Mouse (Mus musculus) CH12.LX (cell line): ENCODE results near the gene Tead1. TPM values are rescaled to one million over a fixed set of nuclear protein-coding genes. Genes with fewer than 3 reads are reported as not detected.

Experiments
- DNase-seq: peaks from one replicate; pipeline ENCODE4 v3.0.0-alpha.2; 2013; ENCODE audit errors: extremely low read depth
- H3K27ac ChIP-seq: 2 replicates; pipeline ENCODE4 v1.5.1; 2012; ENCODE audit warnings: low read depth, mild to moderate bottlenecking, control low read depth, moderate library complexity; ENCODE audit not compliant: insufficient read depth
- H3K27me3 ChIP-seq: replicated peaks from 2 replicates; pipeline ENCODE3; 2012; ENCODE audit warnings: inconsistent platforms
- H3K36me3 ChIP-seq, 2 experiments: replicated peaks in 1 of 2; 2 replicates each; pipeline versions ENCODE3 to v1.6.1; 2012; ENCODE audit warnings: inconsistent platforms in 1 of 2, low read length in 1 of 2, mild to moderate bottlenecking in 1 of 2, mixed read lengths in 1 of 2, moderate library complexity in 1 of 2; ENCODE audit not compliant: control insufficient read depth in 1 of 2, insufficient read depth in 1 of 2
- H3K4me1 ChIP-seq, 2 experiments: 2 replicates each; pipeline ENCODE4 v1.6.1; 2012; ENCODE audit warnings: inconsistent platforms in 1 of 2, moderate library complexity in 1 of 2; ENCODE audit not compliant: insufficient read depth in 2 of 2, control insufficient read depth in 1 of 2
- H3K4me2 ChIP-seq: 2 replicates; pipeline ENCODE4 v1.6.1; 2012; ENCODE audit warnings: low read depth, mild to moderate bottlenecking, control low read depth; ENCODE audit not compliant: poor library complexity, insufficient read depth, severe bottlenecking
- H3K4me3 ChIP-seq, 3 experiments: fragments of 150-350 bp in 1 of 3; sonication (generic) in 1 of 3; replicated peaks in 1 of 3; 2 replicates each; pipeline versions ENCODE3 to v1.5.1; 2011 to 2012; ENCODE audit warnings: low read depth in 2 of 3, low read length in 2 of 3, mild to moderate bottlenecking in 2 of 3, moderate library complexity in 2 of 3, control low read depth in 1 of 3, improper control_type of control experiment in 1 of 3, inconsistent platforms in 1 of 3, mixed read lengths in 1 of 3; ENCODE audit not compliant: poor library complexity in 1 of 3
- H3K79me2 ChIP-seq: replicated peaks from 2 replicates; pipeline ENCODE4 v1.6.1; 2012; ENCODE audit warnings: mild to moderate bottlenecking, moderate library complexity; ENCODE audit not compliant: control insufficient read depth, poor library complexity, insufficient read depth, severe bottlenecking; ENCODE audit errors: extremely low read depth
- H3K9ac ChIP-seq: 2 replicates; pipeline ENCODE4 v1.6.1; 2012; ENCODE audit warnings: low read depth, mild to moderate bottlenecking, control low read depth, moderate library complexity; ENCODE audit not compliant: insufficient read depth
- H3K9me3 ChIP-seq: replicated peaks from 2 replicates; pipeline ENCODE3; 2012; ENCODE audit warnings: low read length, inconsistent platforms, mixed read lengths
- CHD1 ChIP-seq: IDR thresholded peaks from 2 replicates; pipeline ENCODE4 v1.6.1; 2012; ENCODE audit warnings: low read depth, low read length, improper control_type of control experiment, inconsistent platforms
- ETS1 ChIP-seq: conservative IDR thresholded peaks from 2 replicates; pipeline ENCODE4 v1.6.1; 2012; ENCODE audit warnings: low read depth, mild to moderate bottlenecking, inconsistent platforms, low read length, improper control_type of control experiment, moderate library complexity
- GABPA ChIP-seq: IDR thresholded peaks from 2 replicates; pipeline ENCODE4 v1.6.1; 2012; ENCODE audit warnings: low read depth, low read length, improper control_type of control experiment, inconsistent platforms; ENCODE audit not compliant: insufficient replicate concordance
- HCFC1 ChIP-seq: IDR thresholded peaks from 2 replicates; pipeline ENCODE4 v1.6.1; 2012; ENCODE audit warnings: low read depth, mild to moderate bottlenecking, inconsistent platforms, low read length, improper control_type of control experiment
- KAT2A ChIP-seq: IDR thresholded peaks from 2 replicates; pipeline ENCODE4 v1.6.1; 2012; ENCODE audit warnings: low read length, improper control_type of control experiment, inconsistent platforms; ENCODE audit not compliant: insufficient replicate concordance
- MAFK ChIP-seq: IDR thresholded peaks from 2 replicates; pipeline ENCODE4 v1.6.1; 2011; ENCODE audit warnings: low read length, improper control_type of control experiment; ENCODE audit not compliant: insufficient replicate concordance
- MXI1 ChIP-seq: IDR thresholded peaks from 2 replicates; pipeline ENCODE4 v1.6.1; 2011; ENCODE audit warnings: mild to moderate bottlenecking, low read depth, low read length, improper control_type of control experiment
- NELFE ChIP-seq: IDR thresholded peaks from 2 replicates; pipeline ENCODE4 v1.6.1; 2011; ENCODE audit warnings: low read depth, low read length, improper control_type of control experiment
- RAD21 ChIP-seq: IDR thresholded peaks from 2 replicates; pipeline ENCODE4 v1.6.1; 2011; ENCODE audit warnings: low read depth, mild to moderate bottlenecking, low read length, improper control_type of control experiment, moderate library complexity
- UBTF ChIP-seq: IDR thresholded peaks from 2 replicates; pipeline ENCODE4 v1.6.1; 2012; ENCODE audit warnings: low read depth, mild to moderate bottlenecking, inconsistent platforms, low read length, improper control_type of control experiment, moderate library complexity
- USF1 ChIP-seq: IDR thresholded peaks from 2 replicates; pipeline ENCODE4 v1.6.1; 2014; ENCODE audit warnings: low read depth, mild to moderate bottlenecking, inconsistent platforms, low read length, improper control_type of control experiment
- dilution Hi-C: fragments of 300-500 bp; cut with MboI; formaldehyde crosslinking; loops from 2 replicates; pipeline ENCODE4 v1.14.3; 2020; ENCODE audit warnings: low sequenced_read_pairs; ENCODE audit not compliant: extremely low pct_unique_long_range_greater_than_20kb, extremely low pct_ligation_motif_present
- in situ Hi-C: fragments of 300-500 bp; cut with MboI; formaldehyde crosslinking; loops from 3 replicates; pipeline ENCODE4 v1.14.3; 2019; ENCODE audit warnings: low sequenced_read_pairs, low pct_ligation_motif_present, low pct_unique_long_range_greater_than_20kb, mixed read lengths
- polyA plus RNA-seq: library from polyadenylated mRNA; unstranded; fragments of >175 nt; gene quantifications from 2 replicates; pipeline ENCODE4 v1.2.1, GENCODE M21; 2012; ENCODE audit warnings: low read depth; ENCODE audit not compliant: insufficient read length
- total RNA-seq, 2 experiments: library from RNA; depleted of rRNA; stranded (reverse); fragments of 300-350 nt in 1 of 2; fragments of >200 nt in 1 of 2; gene quantifications; 2 replicates each; pipeline ENCODE4 v1.2.3; 2012 to 2014

Tead1 gene
- total and polyA plus RNA-seq, 3 experiments = not detected

GRCm38 (mm10) chr7:112840351-112840750, 161.2 kb downstream of the Tead1 start:
- dilution Hi-C loops (no loop called here), in situ Hi-C loops (no loop called here)
- Histone ChIP-seq H3K4me3 (no peak overlapping the region), H3K27me3 (no peaks in the 10 kb centered on the region), H3K36me3 (no peaks in the 10 kb centered on the region), H3K9ac (no peak overlapping the region), H3K4me2 (no peak overlapping the region), H3K4me1 (peaks cover 0 to 12% of the 10 kb centered on the region in 2 experiments; a peak in 1 of 4 replicates), H3K27ac (no peak overlapping the region), H3K79me2 (no peaks in the 10 kb centered on the region), H3K9me3 (peaks cover 6% of the 10 kb centered on the region)
- no peak for DNase-seq
- TF ChIP-seq ETS1 (no peak), CHD1 (no peak), GABPA (no peak), UBTF (no peak), MAFK (no peak), NELFE (no peak), HCFC1 (no peak)

GRCm38 (mm10) chr7:112840890-112841289, 161.8 kb downstream of the Tead1 start:
- in situ Hi-C loops = no loop called here
- H3K9ac ChIP-seq = no peak overlapping the region
- no peaks in the 10 kb centered on the region for H3K27me3 ChIP-seq
- H3K9me3 ChIP-seq = peaks cover 6% of the 10 kb centered on the region
- no peaks in the 10 kb centered on the region for H3K79me2 ChIP-seq
- TF ChIP-seq GABPA = no peak
- no peak for TF ChIP-seq MXI1
- no peak for TF ChIP-seq HCFC1
- no peak for DNase-seq
- H3K27ac ChIP-seq = no peak overlapping the region
- dilution Hi-C loops = no loop called here
- H3K4me1 ChIP-seq = peaks cover 0 to 12% of the 10 kb centered on the region in 2 experiments; a peak in 1 of 4 replicates
- no peak overlapping the region for H3K4me2 ChIP-seq
- no peak overlapping the region for H3K4me3 ChIP-seq
- no peaks in the 10 kb centered on the region for H3K36me3 ChIP-seq

- Histone ChIP-seq H3K27ac (no peak overlapping the region), H3K4me3 (no peak overlapping the region), H3K4me2 (no peak overlapping the region), H3K36me3 (no peaks in the 10 kb centered on the region), H3K79me2 (no peaks in the 10 kb centered on the region), H3K9me3 (peaks cover 6% of the 10 kb centered on the region), H3K27me3 (no peaks in the 10 kb centered on the region), H3K9ac (no peak overlapping the region), H3K4me1 (peaks cover 0 to 12% of the 10 kb centered on the region in 2 experiments; a peak in 1 of 4 replicates)
- DNase-seq = no peak
- no peak for TF ChIP-seq USF1
- TF ChIP-seq RAD21 = no peak
- TF ChIP-seq KAT2A = no peak
- in situ Hi-C loops (no loop called here), dilution Hi-C loops (no loop called here)
Observed at GRCm38 (mm10) chr7:112841484-112841883, 162.4 kb downstream of the Tead1 start.
